Mouse (Mus musculus): ENCODE measurements around the gene Urb2. TPM values are rescaled to one million over a fixed set of nuclear protein-coding genes. Genes with fewer than 3 reads are reported as not detected.

The Urb2 gene
- polyA plus RNA-seq, 1 experiment from 2014 or later: 6.0 TPM

DNA sequence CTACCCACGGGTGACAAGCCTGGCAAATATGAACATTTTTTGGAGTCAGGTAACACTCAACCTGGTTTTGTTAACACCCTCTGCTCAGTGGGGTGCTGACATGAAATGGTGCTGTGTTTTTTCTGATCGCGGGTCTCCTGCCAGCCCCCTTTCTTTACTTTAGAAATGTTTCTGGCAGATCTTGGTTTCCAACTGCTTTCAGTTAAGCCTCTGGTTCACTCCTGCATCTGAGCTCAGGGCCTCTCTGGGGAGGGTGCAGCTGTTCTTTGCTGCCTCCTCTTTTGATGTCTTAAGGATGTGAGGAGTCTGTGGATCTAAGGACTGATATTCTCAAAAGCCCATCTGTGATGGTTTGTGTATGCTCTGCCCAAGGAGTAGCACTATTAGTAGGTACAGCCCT is 55.1 kb downstream of the Urb2 start:
- Histone ChIP-seq H3K4me3 (ENCODE audit: low read depth, low read length) (no peak overlapping the region), H3K9ac (ENCODE audit: low read depth, low read length) (no peak overlapping the region), H3K36me3 (ENCODE audit: control insufficient read depth, insufficient read depth, low read length) (no peaks in the 10 kb centered on the region), H3K9me3 (replicated peaks; ENCODE audit: control insufficient read depth, low read length) (no peaks in the 10 kb centered on the region), H3K4me2 (no peak overlapping the region), H3K4me1 (ENCODE audit: control insufficient read depth, insufficient read depth, low read length) (peaks cover 22% of the 10 kb centered on the region), H3K27me3 (ENCODE audit: control insufficient read depth, insufficient read depth, low read length) (no peaks in the 10 kb centered on the region), H3K27ac (ENCODE audit: low read depth, low read length) (no peak overlapping the region)
- ATAC-seq (replicated peaks; ENCODE audit: insufficient number of reproducible peaks, low FRiP score, low TSS enrichment): no peak
- WGBS (ENCODE audit: insufficient replicate concordance): 63% methylated on average over 3 of the region's 3 CpGs

DNA sequence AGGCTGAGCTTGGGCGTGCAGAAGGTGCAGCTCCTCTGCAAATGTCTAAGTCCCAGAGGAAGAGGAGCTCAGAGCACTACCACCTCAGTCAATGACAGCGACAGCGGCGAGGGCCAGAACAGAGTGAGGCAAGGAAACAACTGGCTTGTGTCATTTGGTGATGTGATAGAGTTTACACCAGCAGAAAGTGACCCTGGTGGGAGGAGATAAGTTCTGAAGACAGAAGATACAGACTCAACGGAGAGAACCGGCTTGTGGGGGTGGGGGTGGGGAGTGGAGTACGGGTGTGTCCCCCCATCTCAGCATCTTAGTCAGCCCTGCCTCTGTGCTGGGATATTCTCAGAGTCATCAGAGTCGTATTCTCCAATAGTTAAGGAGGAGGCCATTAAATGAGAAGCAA is 56.1 kb downstream of the Urb2 start:
- Histone ChIP-seq H3K27me3 (ENCODE audit: control insufficient read depth, insufficient read depth, low read length) (no peaks in the 10 kb centered on the region), H3K27ac (ENCODE audit: low read depth, low read length) (peak overlapping the region; percentile 2; the same call in 1 of the 2 replicates), H3K4me3 (ENCODE audit: low read depth, low read length) (no peak overlapping the region), H3K4me1 (ENCODE audit: control insufficient read depth, insufficient read depth, low read length) (peaks cover 22% of the 10 kb centered on the region), H3K9me3 (replicated peaks; ENCODE audit: control insufficient read depth, low read length) (no peaks in the 10 kb centered on the region), H3K9ac (ENCODE audit: low read depth, low read length) (no peak overlapping the region), H3K4me2 (no peak overlapping the region), H3K36me3 (ENCODE audit: control insufficient read depth, insufficient read depth, low read length) (no peaks in the 10 kb centered on the region)
- WGBS (ENCODE audit: insufficient replicate concordance): 34% methylated on average over 8 of the region's 8 CpGs
- ATAC-seq (replicated peaks; ENCODE audit: insufficient number of reproducible peaks, low FRiP score, low TSS enrichment): peak; percentile 42; the same call in 1 of the 2 replicates

GRCm38 (mm10) chr8:124077998-124078397 is 56.7 kb downstream of the Urb2 start:
- WGBS (ENCODE audit: insufficient replicate concordance): 85% methylated on average over 10 of the region's 10 CpGs
- Histone ChIP-seq H3K9ac (ENCODE audit: low read depth, low read length) (no peak overlapping the region), H3K4me1 (ENCODE audit: control insufficient read depth, insufficient read depth, low read length) (peaks cover 22% of the 10 kb centered on the region), H3K4me2 (no peak overlapping the region), H3K9me3 (replicated peaks; ENCODE audit: control insufficient read depth, low read length) (no peaks in the 10 kb centered on the region), H3K36me3 (ENCODE audit: control insufficient read depth, insufficient read depth, low read length) (no peaks in the 10 kb centered on the region), H3K27me3 (ENCODE audit: control insufficient read depth, insufficient read depth, low read length) (no peaks in the 10 kb centered on the region), H3K27ac (ENCODE audit: low read depth, low read length) (no peak overlapping the region), H3K4me3 (ENCODE audit: low read depth, low read length) (no peak overlapping the region)
- ATAC-seq (replicated peaks; ENCODE audit: insufficient number of reproducible peaks, low FRiP score, low TSS enrichment): no peak

GRCm38 (mm10) chr8:124078969-124079368 is 57.7 kb downstream of the Urb2 start:
- no peak overlapping the region for H3K9ac ChIP-seq (ENCODE audit: low read depth, low read length)
- no peaks in the 10 kb centered on the region for H3K27me3 ChIP-seq (ENCODE audit: control insufficient read depth, insufficient read depth, low read length)
- H3K4me2 ChIP-seq: no peak overlapping the region
- no peaks in the 10 kb centered on the region for H3K36me3 ChIP-seq (ENCODE audit: control insufficient read depth, insufficient read depth, low read length)
- H3K9me3 ChIP-seq (replicated peaks; ENCODE audit: control insufficient read depth, low read length): no peaks in the 10 kb centered on the region
- H3K27ac ChIP-seq (ENCODE audit: low read depth, low read length): no peak overlapping the region
- peaks cover 22% of the 10 kb centered on the region for H3K4me1 ChIP-seq (ENCODE audit: control insufficient read depth, insufficient read depth, low read length)
- no peak overlapping the region for H3K4me3 ChIP-seq (ENCODE audit: low read depth, low read length)
- no peak for ATAC-seq (replicated peaks; ENCODE audit: insufficient number of reproducible peaks, low FRiP score, low TSS enrichment)
- 79% methylated on average over 7 of the region's 7 CpGs for WGBS (ENCODE audit: insufficient replicate concordance)

DNA sequence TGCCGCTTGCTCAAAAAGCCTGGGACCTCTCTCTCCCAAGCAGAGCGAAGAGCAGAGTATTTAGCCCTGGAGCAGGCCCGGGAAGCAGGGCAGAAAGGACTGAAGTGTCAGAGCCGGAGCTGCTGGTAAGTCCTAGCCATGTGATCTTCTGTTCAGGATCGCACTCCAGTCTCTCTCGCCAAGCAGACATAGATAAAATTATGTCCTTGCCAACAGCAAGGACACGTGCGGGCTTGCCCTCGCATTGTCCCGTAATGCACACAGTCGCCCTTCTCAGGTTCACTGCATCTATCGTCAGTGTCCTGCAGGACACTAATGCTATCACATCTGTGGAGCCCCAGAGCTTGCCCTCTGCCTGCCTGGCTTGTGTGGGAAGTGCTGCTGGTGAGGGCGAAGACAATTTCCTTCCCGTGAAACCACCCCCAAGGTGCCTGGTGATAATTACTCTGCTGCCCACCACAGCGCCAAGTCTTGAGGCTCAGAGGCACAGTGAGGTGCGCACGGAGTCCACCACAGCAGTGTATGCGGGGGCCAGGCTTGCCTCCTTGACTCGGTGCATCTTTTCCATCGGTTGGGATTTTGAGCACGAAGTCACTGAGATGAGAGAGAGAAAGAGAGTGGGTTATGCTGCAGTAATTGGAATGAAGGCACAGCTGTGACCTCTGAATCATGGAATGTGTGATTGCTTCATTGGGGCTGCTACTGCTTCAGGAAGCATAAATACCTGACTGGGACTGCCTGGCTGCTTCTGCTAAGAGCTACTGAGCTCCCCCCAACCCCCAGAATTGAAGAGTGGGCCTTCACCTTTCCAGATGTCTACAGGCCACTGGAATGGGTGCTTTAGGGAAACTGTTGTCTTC is 59.4 kb downstream of the Urb2 start:
- no peak overlapping the region for H3K4me2 ChIP-seq
- peaks cover 22% of the 10 kb centered on the region for H3K4me1 ChIP-seq (ENCODE audit: control insufficient read depth, insufficient read depth, low read length)
- no peak overlapping the region for H3K27ac ChIP-seq (ENCODE audit: low read depth, low read length)
- WGBS (ENCODE audit: insufficient replicate concordance): 73% methylated on average over 21 of the region's 21 CpGs
- no peaks in the 10 kb centered on the region for H3K9me3 ChIP-seq (replicated peaks; ENCODE audit: control insufficient read depth, low read length)
- H3K27me3 ChIP-seq (ENCODE audit: control insufficient read depth, insufficient read depth, low read length): no peaks in the 10 kb centered on the region
- ATAC-seq (replicated peaks; ENCODE audit: insufficient number of reproducible peaks, low FRiP score, low TSS enrichment): no peak
- no peak overlapping the region for H3K4me3 ChIP-seq (ENCODE audit: low read depth, low read length)
- no peaks in the 10 kb centered on the region for H3K36me3 ChIP-seq (ENCODE audit: control insufficient read depth, insufficient read depth, low read length)
- no peak overlapping the region for H3K9ac ChIP-seq (ENCODE audit: low read depth, low read length)

DNA sequence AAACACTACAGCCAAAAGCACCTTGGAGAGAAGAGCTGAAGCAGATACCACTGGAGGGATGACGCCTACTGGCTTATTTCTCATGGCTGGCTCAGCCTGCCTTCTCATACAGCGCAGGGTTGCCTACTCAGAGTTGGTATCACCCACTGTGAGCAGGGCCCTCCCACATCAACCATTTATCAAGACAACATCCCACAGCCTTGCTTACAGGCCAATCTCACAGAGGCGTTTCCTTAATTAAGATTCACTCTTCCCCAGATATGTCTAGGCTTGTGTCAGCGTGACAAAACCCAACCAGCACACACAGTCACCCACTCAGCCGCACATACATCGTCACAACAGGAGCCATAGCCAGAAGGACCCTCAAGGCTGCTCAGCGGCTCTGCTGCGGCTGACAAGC is 61.3 kb downstream of the Urb2 start:
- H3K27ac ChIP-seq (ENCODE audit: low read depth, low read length): no peak overlapping the region
- ATAC-seq (replicated peaks; ENCODE audit: insufficient number of reproducible peaks, low FRiP score, low TSS enrichment): no peak
- no peak overlapping the region for H3K9ac ChIP-seq (ENCODE audit: low read depth, low read length)
- H3K4me1 ChIP-seq (ENCODE audit: control insufficient read depth, insufficient read depth, low read length): peaks cover 10% of the 10 kb centered on the region; the same call in 1 of the 2 replicates
- no peak overlapping the region for H3K4me2 ChIP-seq
- no peaks in the 10 kb centered on the region for H3K36me3 ChIP-seq (ENCODE audit: control insufficient read depth, insufficient read depth, low read length)
- H3K4me3 ChIP-seq (ENCODE audit: low read depth, low read length): no peak overlapping the region
- no peaks in the 10 kb centered on the region for H3K27me3 ChIP-seq (ENCODE audit: control insufficient read depth, insufficient read depth, low read length)
- no peaks in the 10 kb centered on the region for H3K9me3 ChIP-seq (replicated peaks; ENCODE audit: control insufficient read depth, low read length)
- 84% methylated on average over 8 of the region's 8 CpGs for WGBS (ENCODE audit: insufficient replicate concordance)

DNA sequence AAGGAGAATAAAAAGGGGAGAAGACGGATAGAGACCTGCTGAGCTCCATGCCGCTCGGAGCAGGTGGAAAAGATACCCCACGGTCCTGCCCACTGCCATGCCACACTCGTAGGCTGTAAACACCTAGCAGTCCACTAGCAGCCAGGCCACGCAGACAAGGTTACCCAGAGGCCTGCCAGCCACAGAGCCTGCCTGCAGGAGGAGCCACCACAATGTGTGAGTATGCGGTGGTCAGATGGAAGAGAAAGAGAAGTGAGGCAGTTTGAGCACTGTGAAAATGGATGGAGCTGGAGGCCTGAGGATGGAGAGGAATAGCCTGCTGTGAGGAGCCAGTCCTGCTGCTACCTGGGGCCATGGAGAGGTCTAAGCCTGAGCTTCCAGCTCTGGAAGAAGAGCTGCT is 62.3 kb downstream of the Urb2 start:
- WGBS (ENCODE audit: insufficient replicate concordance): 74% methylated on average over 7 of the region's 7 CpGs
- H3K4me2 ChIP-seq: no peak overlapping the region
- no peak overlapping the region for H3K9ac ChIP-seq (ENCODE audit: low read depth, low read length)
- no peak overlapping the region for H3K27ac ChIP-seq (ENCODE audit: low read depth, low read length)
- H3K36me3 ChIP-seq (ENCODE audit: control insufficient read depth, insufficient read depth, low read length): no peaks in the 10 kb centered on the region
- H3K4me1 ChIP-seq (ENCODE audit: control insufficient read depth, insufficient read depth, low read length): peaks cover 8% of the 10 kb centered on the region; the same call in 1 of the 2 replicates
- no peaks in the 10 kb centered on the region for H3K9me3 ChIP-seq (replicated peaks; ENCODE audit: control insufficient read depth, low read length)
- ATAC-seq (replicated peaks; ENCODE audit: insufficient number of reproducible peaks, low FRiP score, low TSS enrichment): no peak
- no peak overlapping the region for H3K4me3 ChIP-seq (ENCODE audit: low read depth, low read length)
- H3K27me3 ChIP-seq (ENCODE audit: control insufficient read depth, insufficient read depth, low read length): no peaks in the 10 kb centered on the region

DNA sequence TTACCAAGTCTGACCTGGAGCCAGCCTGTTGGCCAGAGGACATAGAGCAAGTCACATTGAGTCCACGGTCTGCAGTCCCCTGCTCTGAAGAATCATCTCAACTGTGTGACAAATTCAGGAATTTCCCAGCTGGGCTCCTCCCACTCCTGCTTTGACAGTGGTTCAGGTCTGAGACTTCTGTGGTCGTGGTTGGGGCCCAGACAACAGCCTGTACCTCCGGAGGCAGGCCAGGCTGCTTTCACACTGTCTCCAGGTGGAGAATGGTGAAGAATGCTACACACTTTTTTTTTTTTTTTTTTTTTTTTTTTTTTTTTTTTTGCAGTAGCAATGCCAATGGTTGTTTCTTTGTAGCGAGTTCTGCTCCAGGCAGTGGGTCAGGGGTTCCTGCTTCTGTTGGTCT is 64.4 kb downstream of the Urb2 start:
- Histone ChIP-seq H3K36me3 (ENCODE audit: control insufficient read depth, insufficient read depth, low read length) (no peaks in the 10 kb centered on the region), H3K9me3 (replicated peaks; ENCODE audit: control insufficient read depth, low read length) (no peaks in the 10 kb centered on the region), H3K4me2 (no peak overlapping the region), H3K27me3 (ENCODE audit: control insufficient read depth, insufficient read depth, low read length) (no peaks in the 10 kb centered on the region), H3K27ac (ENCODE audit: low read depth, low read length) (no peak overlapping the region), H3K4me3 (ENCODE audit: low read depth, low read length) (no peak overlapping the region), H3K4me1 (ENCODE audit: control insufficient read depth, insufficient read depth, low read length) (peaks cover 2% of the 10 kb centered on the region; the same call in 1 of the 2 replicates), H3K9ac (ENCODE audit: low read depth, low read length) (no peak overlapping the region)
- ATAC-seq (replicated peaks; ENCODE audit: insufficient number of reproducible peaks, low FRiP score, low TSS enrichment): no peak
- 60% methylated on average over 4 of the region's 4 CpGs for WGBS (ENCODE audit: insufficient replicate concordance)

DNA sequence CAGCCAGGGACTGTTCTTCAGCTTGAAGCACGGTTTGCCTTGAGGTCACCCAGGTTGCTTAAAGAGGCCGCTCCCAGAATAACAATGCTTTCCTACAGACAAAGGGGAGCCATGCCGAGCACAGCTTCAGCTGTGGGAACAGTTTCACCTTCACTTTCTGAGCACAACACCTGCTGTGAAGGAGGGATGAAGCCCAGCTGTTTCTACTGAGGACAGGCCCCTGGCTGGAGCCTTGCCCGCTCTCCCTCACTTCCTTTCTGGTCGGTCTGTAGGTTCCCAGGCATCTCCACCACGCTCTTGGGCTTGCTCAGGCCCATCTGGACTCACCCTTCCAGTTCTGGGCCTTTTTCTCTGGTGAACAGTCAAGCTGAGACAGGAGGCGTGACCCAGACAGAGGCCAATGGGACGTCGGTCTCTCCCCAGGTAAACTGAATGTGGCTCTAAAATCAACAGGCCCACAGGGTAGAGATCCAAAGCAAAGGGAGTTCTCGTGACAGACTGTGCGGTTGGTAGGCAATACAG is 66.8 kb downstream of the Urb2 start:
- Histone ChIP-seq H3K4me1 (ENCODE audit: control insufficient read depth, insufficient read depth, low read length) (no peaks in the 10 kb centered on the region), H3K36me3 (ENCODE audit: control insufficient read depth, insufficient read depth, low read length) (no peaks in the 10 kb centered on the region), H3K9me3 (replicated peaks; ENCODE audit: control insufficient read depth, low read length) (no peaks in the 10 kb centered on the region), H3K4me3 (ENCODE audit: low read depth, low read length) (no peak overlapping the region), H3K4me2 (no peak overlapping the region), H3K27me3 (ENCODE audit: control insufficient read depth, insufficient read depth, low read length) (no peaks in the 10 kb centered on the region), H3K27ac (ENCODE audit: low read depth, low read length) (no peak overlapping the region), H3K9ac (ENCODE audit: low read depth, low read length) (no peak overlapping the region)
- ATAC-seq (replicated peaks; ENCODE audit: insufficient number of reproducible peaks, low FRiP score, low TSS enrichment): no peak
- 53% methylated on average over 11 of the region's 11 CpGs for WGBS (ENCODE audit: insufficient replicate concordance)

All from heart, embryonic 11.5 days (tissue).